Comparison of ENCODE assay signal across 9 mouse cellular contexts in genomic region chr16:30020124-30020523, GRCm38 (mm10). TPM values are rescaled to one million over a fixed set of nuclear protein-coding genes. Genes with fewer than 3 reads are reported as not detected.
A peak's percentile ranks its signal among the peaks of the same experiment; 100 is the strongest.
DNase-seq lines count a peak whose midpoint lies in the region; ATAC-seq and TF ChIP-seq lines count a peak whose summit lies in the region.
"Had no signal": no experiment of that assay in that cellular context is flagged by ENCODE, and none has a peak within 500 bp of the region (broad histone marks: within the 10 kb centered on the region; RNA-seq: fewer than 3 reads in every experiment).

No protein-coding gene starts in this region.

- no peak for TF ChIP-seq POLR2A in cerebellum, adult 2 months (IDR thresholded peaks at IDR 0.05; ENCODE audit: borderline replicate concordance, insufficient read depth, low read length)

- no peak for TF ChIP-seq CTCF in forebrain, postnatal 0 days (IDR thresholded peaks at IDR 0.05; ENCODE audit: low read depth)
- TF ChIP-seq CTCF in cerebellum, adult 2 months (IDR thresholded peaks at IDR 0.05; ENCODE audit: borderline replicate concordance, insufficient read depth, low read depth, low read length), result no peak

- H3K36me3 ChIP-seq in kidney, embryonic 15.5 days, result no peaks in the 10 kb centered on the region
- H3K36me3 ChIP-seq in forebrain, postnatal 0 days (ENCODE audit: insufficient read depth), result no peaks in the 10 kb centered on the region
- no peaks in the 10 kb centered on the region for H3K36me3 ChIP-seq in intestine, embryonic 15.5 days
- no peaks in the 10 kb centered on the region for H3K36me3 ChIP-seq in neural tube, embryonic 15.5 days

- peaks cover 52% of the 10 kb centered on the region for H3K4me1 ChIP-seq in kidney, embryonic 15.5 days
- 0 out of 2 replicates have a peak, but pooled peaks cover 2% of the 10 kb centered on the region for H3K4me1 ChIP-seq in forebrain, postnatal 0 days (ENCODE audit: insufficient read depth)
- peaks cover 21% of the 10 kb centered on the region for H3K4me1 ChIP-seq in intestine, embryonic 15.5 days (replicated peaks)
- peaks cover 28% of the 10 kb centered on the region for H3K4me1 ChIP-seq in neural tube, embryonic 15.5 days
- no peaks in the 10 kb centered on the region for H3K4me1 ChIP-seq in cerebellum, adult 2 months (ENCODE audit: control insufficient read depth, insufficient read depth, low read length)

- H3K4me2 ChIP-seq in kidney, embryonic 15.5 days, result peak overlapping the region; percentile 29; the same call in 1 of the 2 replicates
- H3K4me2 ChIP-seq in forebrain, postnatal 0 days (ENCODE audit: low read depth), result no peak overlapping the region
- H3K4me2 ChIP-seq in intestine, embryonic 15.5 days (replicated peaks), result peak overlapping the region; percentile 17
- H3K4me2 ChIP-seq in neural tube, embryonic 15.5 days, result peak overlapping the region; percentile 17

- no peak overlapping the region for H3K9ac ChIP-seq in kidney, embryonic 15.5 days
- H3K9ac ChIP-seq in forebrain, postnatal 0 days, result no peak overlapping the region
- H3K9ac ChIP-seq in intestine, embryonic 15.5 days, result no peak overlapping the region
- no peak overlapping the region for H3K9ac ChIP-seq in neural tube, embryonic 15.5 days (replicated peaks)

- no peak overlapping the region for H3K27ac ChIP-seq in kidney, embryonic 15.5 days
- no peak overlapping the region for H3K27ac ChIP-seq in forebrain, postnatal 0 days (ENCODE audit: low read depth, low read length)
- peak overlapping the region; percentile 44; the same call in 1 of the 2 replicates for H3K27ac ChIP-seq in intestine, embryonic 15.5 days
- H3K27ac ChIP-seq in neural tube, embryonic 15.5 days (replicated peaks), result no peak overlapping the region
- H3K27ac ChIP-seq in cerebellum, adult 2 months (ENCODE audit: insufficient read depth, low read length), result no peak overlapping the region

- DNase-seq in kidney, adult 18-20 months, result no peak
- DNase-seq in forebrain, postnatal 0 days, result no peak
- DNase-seq in testis, postnatal 14 days (ENCODE audit: low spot score), result no peak
- DNase-seq in cerebellum, adult 2 months, result no peak
- no peak for DNase-seq in frontal cortex, postnatal 25 days (ENCODE audit: low spot score in 2 of 2)

- ATAC-seq in kidney, embryonic 15.5 days (replicated peaks; ENCODE audit: low FRiP score), result no peak; the same call in 1 of the 2 replicates
- ATAC-seq in forebrain, postnatal 0 days, result peak; percentile 17; the same call in 1 of the 2 replicates
- peak; percentile 42 for ATAC-seq in intestine, embryonic 15.5 days
- ATAC-seq in neural tube, embryonic 15.5 days (ENCODE audit: low FRiP score), result no peak
- ATAC-seq: inflammation-experienced regulatory T-cells, adult 6 months had no signal

- no peak overlapping the region for H3K4me3 ChIP-seq in kidney, embryonic 15.5 days (replicated peaks)
- H3K4me3 ChIP-seq in forebrain, postnatal 0 days (ENCODE audit: low read depth, low read length), result no peak overlapping the region
- no peak overlapping the region for H3K4me3 ChIP-seq in intestine, embryonic 15.5 days (replicated peaks)
- H3K4me3 ChIP-seq in neural tube, embryonic 15.5 days (replicated peaks), result no peak overlapping the region
- H3K4me3 ChIP-seq in cerebellum, adult 2 months (replicated peaks; ENCODE audit: insufficient read depth, low read depth, low read length), result no peak overlapping the region

- H3K9me3 ChIP-seq in kidney, embryonic 15.5 days (replicated peaks), result no peaks in the 10 kb centered on the region
- no peaks in the 10 kb centered on the region for H3K9me3 ChIP-seq in forebrain, postnatal 0 days (ENCODE audit: low read length)
- no peaks in the 10 kb centered on the region for H3K9me3 ChIP-seq in intestine, embryonic 15.5 days
- H3K9me3 ChIP-seq in neural tube, embryonic 15.5 days (replicated peaks), result no peaks in the 10 kb centered on the region

- WGBS in kidney, embryonic 15.5 days, result 6% methylated on average over 13 of the region's 13 CpGs
- WGBS in forebrain, postnatal 0 days, result 13% methylated on average over 13 of the region's 13 CpGs
- 26% methylated on average over 13 of the region's 13 CpGs for WGBS in intestine, embryonic 15.5 days
- WGBS in neural tube, embryonic 15.5 days, result 12% methylated on average over 13 of the region's 13 CpGs
- WGBS in cerebellum, adult 2 months, result 17% methylated on average over 13 of the region's 13 CpGs

- H3K27me3 ChIP-seq in kidney, embryonic 15.5 days, result peaks cover 69% of the 10 kb centered on the region
- peaks cover 6% of the 10 kb centered on the region; the same call in 1 of the 2 replicates for H3K27me3 ChIP-seq in forebrain, postnatal 0 days (ENCODE audit: insufficient read depth, low read length)
- no peaks in the 10 kb centered on the region for H3K27me3 ChIP-seq in intestine, embryonic 15.5 days (replicated peaks)
- H3K27me3 ChIP-seq in neural tube, embryonic 15.5 days (replicated peaks), result peaks cover 31% of the 10 kb centered on the region
- H3K27me3 ChIP-seq in cerebellum, adult 2 months (ENCODE audit: control insufficient read depth, insufficient read depth, low read length), result no peaks in the 10 kb centered on the region

RNA-seq across cellular contexts. Expression of gene Hes1, which starts 44.1 kb away (rescaled TPM):
- polyA plus RNA-seq in kidney, embryonic 15.5 days (2015; fragmentation: Nextera tagmentation; extraction: Ambion mirVana), result 57.4 and 63.3 TPM in 2 replicates
- total RNA-seq in forebrain, postnatal 0 days (2014; rRNA removed), result 6.9 and 11.2 TPM in 2 replicates
- polyA plus RNA-seq in forebrain, postnatal 0 days (2015; fragmentation: Nextera tagmentation; extraction: Ambion mirVana), result 11.2 and 13.1 TPM in 2 replicates
- 55.7 and 67.4 TPM in 2 replicates for polyA plus RNA-seq in intestine, embryonic 15.5 days (2015; fragmentation: Nextera tagmentation; extraction: Ambion mirVana)
- 13.6 and 23.2 TPM in 2 replicates for polyA plus RNA-seq in neural tube, embryonic 15.5 days (2015; fragmentation: Nextera tagmentation; extraction: Ambion mirVana)
- polyA plus RNA-seq in cerebellum, adult 2 months (2012; rRNA removed), result 22.4 and 24.5 TPM in 2 replicates

Comparison
In these comparisons a context has a peak if more than half of its experiments do, and no peak if none do; other contexts are left out.
1. ATAC-seq: peak in forebrain, postnatal 0 days (single experiment) and intestine, embryonic 15.5 days (single experiment); none in kidney, embryonic 15.5 days (single experiment) and neural tube, embryonic 15.5 days (single experiment).